Mouse (Mus musculus) cerebellum, postnatal 10 days (tissue): ENCODE measurements at regions not wholly inside any gene's neighbourhood (a gene's known extent, or its start where the extent isn't known, plus 50 kb on each side); places are given as distances from the start of the nearest gene placed in this dataset.

ENCODE experiments used
- DNase-seq, 2 experiments: peaks; one replicate each; pipeline ENCODE4 v3.0.0; 2021; ENCODE audit warnings: mixed read lengths in 2 of 2

DNA sequence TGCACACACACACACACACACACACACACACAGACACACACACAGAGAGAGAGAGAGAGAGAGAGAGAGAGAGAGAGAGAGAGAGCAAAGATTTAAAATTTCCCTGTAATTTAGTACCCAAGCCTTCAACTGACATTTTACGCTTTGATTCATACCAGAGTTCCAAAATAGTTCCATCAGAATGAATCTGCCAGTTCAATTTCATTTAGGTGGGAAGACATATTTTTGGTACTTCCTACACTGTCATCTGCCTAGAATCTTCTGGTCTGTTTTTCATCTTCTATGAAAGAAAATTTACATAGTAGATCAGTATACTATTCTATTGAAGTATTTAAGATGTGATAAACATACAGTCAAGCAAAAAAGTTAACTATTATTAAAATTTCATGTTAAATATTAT lies 1177.4 kb downstream of the Zpld1 start:
- DNase-seq, result no peak

DNA sequence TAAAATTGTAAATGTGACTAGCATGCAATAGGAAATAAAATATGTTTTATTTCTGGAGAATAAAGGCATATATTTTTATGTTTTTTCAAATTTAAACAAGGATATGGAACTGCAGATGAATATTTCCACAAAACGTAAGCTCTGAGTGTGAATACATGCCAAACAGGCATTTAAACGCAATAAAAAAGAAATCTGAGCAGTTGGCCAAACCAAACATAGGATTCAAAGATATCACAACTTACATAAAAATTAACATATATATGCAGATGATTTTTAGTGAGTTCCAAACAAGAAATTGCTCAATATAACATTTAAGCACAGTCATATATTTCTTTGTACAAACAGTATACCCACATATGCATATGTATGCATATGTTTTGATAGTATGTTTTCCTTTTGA lies 1199.1 kb downstream of the Zpld1 start:
- DNase-seq, result no peak

DNA sequence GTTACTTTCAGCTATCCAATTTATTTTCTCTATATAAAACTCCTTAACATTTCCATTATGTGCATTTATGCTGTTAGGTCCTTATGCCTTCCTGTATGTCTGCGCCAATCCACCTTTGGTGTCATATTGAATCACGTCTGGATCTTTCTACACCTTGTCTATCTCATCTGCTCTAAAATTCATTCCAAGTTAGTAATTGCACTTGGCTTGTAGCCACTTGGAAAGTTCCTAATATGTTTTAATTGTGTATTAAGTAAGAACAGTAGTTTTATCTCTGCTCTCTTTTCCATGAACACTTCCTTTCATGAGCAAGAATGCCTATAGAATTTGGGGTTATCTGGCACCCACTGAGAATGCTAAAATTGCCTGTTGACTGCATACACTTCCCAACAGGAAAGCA lies 1205.6 kb downstream of the Zpld1 start:
- DNase-seq, result peak in 1 of 2 experiments; percentile 1

DNA sequence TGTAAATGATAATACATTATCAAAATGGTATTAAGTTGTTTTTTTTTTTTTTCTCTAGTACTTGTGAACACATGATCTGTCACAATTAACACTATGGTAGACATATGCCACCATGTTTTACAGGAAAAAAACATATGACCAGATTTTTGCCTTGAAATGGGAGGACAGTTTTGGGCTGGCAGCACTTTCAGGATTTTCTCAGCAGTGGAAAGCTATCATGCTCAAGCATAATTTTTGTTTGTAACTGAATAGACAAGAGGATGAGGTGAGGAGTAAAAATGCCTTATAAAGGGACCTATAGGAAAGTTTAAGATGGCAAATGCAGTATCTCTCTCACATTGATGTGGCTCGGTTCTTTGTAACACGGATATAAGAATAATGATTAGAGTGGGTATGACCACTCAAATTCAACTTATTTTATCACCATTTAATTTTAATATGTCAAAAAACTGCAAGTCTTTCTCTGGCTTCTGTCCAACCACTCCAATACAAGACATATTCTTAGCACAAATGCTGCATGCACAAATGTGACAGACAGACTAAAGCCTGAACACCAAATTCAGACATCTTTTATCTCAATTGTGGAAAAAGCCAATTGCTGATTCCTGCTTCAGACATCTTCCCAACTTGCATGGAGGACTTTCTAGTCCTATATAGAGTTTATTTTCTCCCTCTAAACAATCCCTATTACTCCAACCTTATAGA lies 1206.6 kb downstream of the Zpld1 start:
- DNase-seq, result no peak

DNA sequence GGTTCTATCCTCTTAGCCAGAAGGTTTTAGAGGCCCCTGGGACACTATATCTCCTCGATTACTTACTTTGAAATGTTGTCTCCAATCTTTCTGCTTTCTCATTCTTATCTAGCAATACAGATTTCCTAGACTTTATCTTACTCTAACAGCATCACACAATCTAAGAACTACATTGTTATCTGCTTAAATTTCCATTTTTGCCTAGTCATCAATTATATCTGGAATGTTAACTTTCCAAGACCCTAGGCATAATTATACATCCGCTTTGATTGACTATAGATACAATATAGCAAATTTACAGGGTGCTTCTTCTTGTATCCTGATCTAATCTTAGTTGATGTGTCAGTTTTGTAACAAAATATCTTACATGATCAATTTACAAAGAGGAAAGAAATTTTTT lies 1217.3 kb downstream of the Zpld1 start:
- no peak for DNase-seq

DNA sequence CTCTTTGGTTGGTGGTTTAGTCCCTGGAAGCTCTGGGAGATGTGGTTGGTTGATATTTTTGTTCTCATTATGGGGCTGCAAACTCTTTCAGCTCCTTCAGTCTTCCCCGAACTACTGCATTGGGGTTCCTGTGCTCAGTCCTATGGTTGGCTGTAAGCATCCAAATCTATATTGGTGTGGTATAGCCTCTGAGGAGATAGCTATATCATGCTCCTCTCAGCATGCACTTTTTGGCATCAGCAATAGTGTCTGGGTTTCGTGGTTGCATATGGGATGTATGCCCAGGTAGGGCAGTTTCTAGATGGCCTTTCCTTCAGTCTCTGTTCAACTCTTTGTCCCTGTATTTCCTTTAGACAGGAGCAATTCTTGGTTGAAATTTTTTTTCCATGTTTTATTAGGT lies 1250.0 kb downstream of the Zpld1 start:
- DNase-seq, result no peak

DNA sequence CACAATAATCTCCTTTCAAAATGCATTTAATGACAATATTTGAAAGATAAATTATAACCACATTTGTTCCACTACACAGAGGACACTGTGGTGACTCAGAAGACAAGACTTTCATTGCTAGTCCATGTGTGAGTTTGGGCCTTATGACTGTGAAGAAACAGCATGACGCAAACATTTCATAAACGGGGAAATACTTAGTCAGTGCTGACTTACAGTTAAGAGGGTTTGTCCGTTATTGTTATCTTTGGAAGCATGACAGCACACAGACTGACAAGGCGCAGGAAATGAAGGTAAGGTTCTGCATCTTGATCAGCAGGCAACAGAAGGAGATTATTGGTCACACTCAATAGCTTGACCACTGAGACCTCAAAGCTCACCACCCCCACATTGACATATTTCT lies 1255.8 kb downstream of the Zpld1 start:
- DNase-seq, result no peak

DNA sequence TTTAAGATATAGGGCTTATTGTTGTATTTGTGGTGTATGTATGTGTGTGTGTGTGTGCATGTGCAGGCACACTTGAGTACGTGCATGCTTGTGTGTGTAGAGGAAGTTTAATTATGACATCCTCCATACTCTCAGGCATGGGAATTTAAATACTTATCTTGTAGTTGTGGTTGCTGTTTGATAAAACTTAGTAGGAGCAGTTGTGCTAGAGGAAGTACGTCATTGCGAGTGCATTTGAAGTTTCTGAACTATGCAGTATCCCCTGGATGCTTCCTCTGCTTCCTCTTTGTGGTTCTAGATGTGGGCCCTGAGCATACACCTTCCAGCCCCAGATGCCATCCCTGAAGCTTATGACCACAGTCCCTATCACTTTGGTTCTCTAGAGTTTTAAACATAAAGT lies 1281.5 kb downstream of the Zpld1 start:
- DNase-seq, result no peak

DNA sequence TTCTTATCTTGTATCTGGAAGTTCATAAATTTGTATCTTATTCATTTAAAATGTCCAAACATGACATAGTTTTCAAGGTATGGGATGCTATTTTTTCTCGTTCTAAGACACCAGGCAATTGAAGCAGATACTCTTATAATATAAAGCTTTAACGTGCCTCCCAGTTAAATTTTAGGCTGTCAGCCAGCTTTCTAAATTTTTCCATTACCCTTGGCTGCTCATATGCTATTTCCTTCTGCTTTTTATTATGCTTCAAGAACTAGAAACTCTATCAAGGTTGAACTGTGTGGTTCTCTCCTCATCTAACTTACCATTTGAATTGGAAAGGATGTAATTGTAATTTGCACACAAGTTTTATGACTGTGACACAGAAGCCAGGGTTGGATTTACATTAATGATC lies 1324.1 kb downstream of the Zpld1 start:
- no peak for DNase-seq

DNA sequence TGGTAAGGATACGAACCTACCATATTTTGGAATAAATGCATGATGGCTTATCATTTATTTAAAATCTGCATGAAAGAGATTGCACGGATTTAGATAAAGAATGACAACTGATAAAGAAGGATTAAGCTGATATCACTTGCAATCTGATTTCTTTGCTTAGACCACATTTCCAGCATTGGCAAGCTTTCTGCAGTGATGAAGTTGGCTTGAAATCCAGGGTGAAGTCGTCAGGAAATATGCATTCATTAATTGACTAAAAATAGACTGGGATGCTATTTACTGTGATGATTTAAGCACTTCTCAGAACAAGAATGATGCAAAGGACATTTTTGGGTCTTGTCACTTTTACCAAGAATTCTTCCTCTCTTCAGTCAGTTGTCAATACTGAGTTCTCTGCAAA lies 1341.1 kb downstream of the Zpld1 start:
- no peak for DNase-seq

DNA sequence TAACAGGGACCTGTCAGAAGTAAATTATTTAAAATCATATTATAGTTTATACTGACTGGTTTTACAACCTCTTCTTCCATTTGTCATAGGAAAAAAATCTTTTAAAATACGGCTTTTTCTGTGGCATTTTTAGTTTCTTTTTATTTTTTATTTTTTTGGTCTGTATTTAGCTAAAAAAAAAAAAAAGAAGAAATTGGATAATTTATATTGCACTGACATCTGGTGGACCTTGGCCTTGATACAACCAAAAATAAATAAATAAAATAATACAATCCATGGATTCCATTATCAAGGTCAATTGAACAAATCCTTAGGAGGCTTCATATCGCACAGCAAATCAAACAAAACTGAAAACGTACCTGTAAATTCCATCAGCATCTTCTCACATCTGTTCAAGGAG lies 1352.5 kb downstream of the Zpld1 start:
- no peak for DNase-seq

DNA sequence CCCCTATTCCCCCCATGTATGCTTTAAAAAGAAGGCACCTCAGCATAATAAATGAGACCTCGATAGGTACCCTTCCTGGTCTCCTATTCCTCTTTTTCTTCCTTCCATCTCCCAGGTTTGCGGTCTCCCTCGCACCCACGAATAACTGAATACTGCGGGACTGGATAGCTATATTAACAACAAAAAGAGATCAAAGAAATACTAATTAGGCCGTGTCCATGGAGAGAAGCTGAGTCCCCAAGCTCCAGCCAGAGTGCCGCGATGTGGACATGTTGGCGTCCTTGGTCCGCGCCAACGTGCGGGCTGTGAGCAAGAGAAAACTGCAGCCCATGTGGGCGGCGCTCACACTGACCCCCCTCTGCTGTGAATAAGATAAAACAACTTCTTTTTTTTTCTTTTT lies 1382.0 kb downstream of the Zpld1 start:
- no peak for DNase-seq

DNA sequence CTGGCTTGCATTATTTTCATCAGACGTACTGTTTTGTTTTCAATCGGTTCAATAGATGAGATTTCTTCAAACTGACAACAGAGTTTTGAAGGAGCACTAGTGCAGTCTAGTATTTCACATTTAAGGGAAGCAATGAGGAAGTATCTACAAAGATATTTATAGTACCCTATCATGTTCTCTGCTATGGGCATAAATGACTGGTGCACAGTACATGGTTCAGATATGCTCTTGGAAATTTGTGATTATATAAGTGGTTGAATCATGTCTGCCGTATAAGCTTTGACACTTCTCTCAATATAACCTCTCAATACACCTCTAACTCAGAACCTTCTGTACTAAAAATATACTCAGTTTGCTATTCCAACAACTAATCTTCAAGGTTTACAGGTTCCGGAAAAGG lies 1390.7 kb downstream of the Zpld1 start:
- DNase-seq, result no peak

DNA sequence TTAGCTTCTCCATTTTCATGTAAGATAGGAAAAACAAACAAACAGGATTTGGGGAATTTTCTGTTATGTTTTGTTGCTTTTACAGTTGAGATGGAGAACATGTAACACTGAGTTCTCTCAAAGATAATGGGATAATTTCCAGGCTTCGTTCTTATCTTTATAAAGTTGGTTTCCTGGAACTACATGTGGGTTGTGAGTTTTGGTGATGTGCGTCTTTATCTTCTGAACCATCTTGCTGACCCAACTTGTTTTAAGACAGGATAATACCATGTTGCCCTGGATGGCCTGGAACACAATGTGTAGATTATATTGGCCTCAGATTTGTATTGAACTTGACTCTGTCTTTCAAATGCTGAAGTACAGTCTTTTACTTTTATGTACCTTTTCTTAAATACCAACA lies 1394.0 kb downstream of the Zpld1 start:
- no peak for DNase-seq

DNA sequence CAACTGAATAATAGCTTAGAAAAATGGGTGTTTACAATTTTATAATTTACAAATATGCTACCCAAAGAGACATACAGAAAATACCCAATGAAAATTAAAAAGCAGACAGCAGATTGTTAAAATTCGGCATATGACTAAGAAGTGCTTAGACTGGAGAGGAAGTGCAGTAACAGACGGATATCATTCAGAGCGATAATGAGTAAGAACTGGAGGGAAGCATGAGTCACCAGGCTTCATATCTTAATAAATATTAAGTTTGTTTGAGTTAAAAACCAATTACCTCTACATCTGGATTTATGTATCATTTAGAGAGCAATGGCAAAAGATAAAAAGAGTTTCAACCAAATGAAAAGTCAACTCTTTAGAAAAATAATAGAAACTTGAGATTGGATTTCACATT lies 1413.5 kb upstream of the Alcam start:
- no peak for DNase-seq

DNA sequence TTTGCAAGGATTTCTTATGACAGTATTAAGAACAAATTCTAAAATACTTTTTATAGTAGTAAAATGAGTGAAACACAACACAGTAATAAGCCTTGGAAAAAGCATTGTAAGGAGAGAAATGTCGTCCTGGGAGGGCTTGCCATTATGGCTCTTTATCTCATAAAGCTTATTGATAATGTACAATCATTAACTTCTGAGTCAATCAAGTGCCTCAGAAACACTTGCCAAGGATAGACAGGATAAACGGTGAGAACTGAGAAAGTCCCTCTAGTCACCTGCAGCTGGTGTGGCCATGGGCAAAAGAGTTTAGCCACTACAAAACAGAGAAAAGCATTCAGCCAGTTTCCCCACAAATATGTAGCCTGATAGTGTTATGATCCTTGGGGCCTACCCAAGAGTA lies 1386.8 kb upstream of the Alcam start:
- no peak for DNase-seq
